Comparison of ENCODE assay signal across 8 mouse cellular contexts in genomic region chr1:169747473-169747872, GRCm38 (mm10). TPM values are rescaled to one million over a fixed set of nuclear protein-coding genes. Genes with fewer than 3 reads are reported as not detected.
DNase-seq lines count a peak whose midpoint lies in the region; ATAC-seq and TF ChIP-seq lines count a peak whose summit lies in the region.

Gene Rgs4, minus strand, starts transcription at chr1:169747642.

- peak within 1 kb of the TSS; percentile 51 for H3K9ac ChIP-seq in forebrain, embryonic 15.5 days (replicated peaks)
- H3K9ac ChIP-seq in heart, postnatal 0 days (replicated peaks; ENCODE audit: low read depth, low read length) = no peak within 1 kb of the TSS
- H3K9ac ChIP-seq in liver, embryonic 11.5 days (ENCODE audit: low read depth, low read length) = no peak within 1 kb of the TSS
- peak within 1 kb of the TSS; percentile 66 for H3K9ac ChIP-seq in neural tube, embryonic 13.5 days

- H3K4me2 ChIP-seq in forebrain, embryonic 15.5 days (replicated peaks) = peak within 1 kb of the TSS; percentile 62
- peak within 1 kb of the TSS; percentile 53 for H3K4me2 ChIP-seq in heart, postnatal 0 days (ENCODE audit: low read depth, low read length)
- peak within 1 kb of the TSS; percentile 50 for H3K4me2 ChIP-seq in liver, embryonic 11.5 days
- H3K4me2 ChIP-seq in neural tube, embryonic 13.5 days = peak within 1 kb of the TSS; percentile 55

- peaks cover 11% of the 10 kb centered on the region for H3K4me1 ChIP-seq in forebrain, embryonic 15.5 days
- H3K4me1 ChIP-seq in heart, postnatal 0 days (ENCODE audit: control insufficient read depth, insufficient read depth) = no peaks in the 10 kb centered on the region
- no peaks in the 10 kb centered on the region for H3K4me1 ChIP-seq in liver, embryonic 11.5 days (replicated peaks; ENCODE audit: control insufficient read depth, insufficient read depth, low read length)
- peaks cover 26% of the 10 kb centered on the region for H3K4me1 ChIP-seq in neural tube, embryonic 13.5 days (replicated peaks)

- 2% methylated on average over 16 of the region's 16 CpGs for WGBS in forebrain, embryonic 15.5 days
- WGBS in heart, postnatal 0 days = under 1% methylated on average over 16 of the region's 16 CpGs
- 2% methylated on average over 16 of the region's 16 CpGs for WGBS in liver, embryonic 11.5 days
- WGBS in neural tube, embryonic 13.5 days = under 1% methylated on average over 16 of the region's 16 CpGs

- TF ChIP-seq EP300 in heart, postnatal 0 days (IDR thresholded peaks at IDR 0.05; ENCODE audit: low read depth) = no peak

- ATAC-seq in forebrain, embryonic 15.5 days (replicated peaks) = peak; percentile 98
- ATAC-seq in heart, postnatal 0 days (ENCODE audit: insufficient read depth, low read depth) = peak; percentile 60; the same call in 1 of the 2 replicates
- no peak for ATAC-seq in liver, embryonic 11.5 days (replicated peaks; ENCODE audit: low FRiP score)
- ATAC-seq in neural tube, embryonic 13.5 days (ENCODE audit: low read depth) = peak; percentile 96

- H3K27me3 ChIP-seq in forebrain, embryonic 15.5 days = no peaks in the 10 kb centered on the region
- peaks cover 14% of the 10 kb centered on the region; the same call in 1 of the 2 replicates for H3K27me3 ChIP-seq in heart, postnatal 0 days (ENCODE audit: control insufficient read depth, insufficient read depth, low read length)
- H3K27me3 ChIP-seq in liver, embryonic 11.5 days (replicated peaks; ENCODE audit: control insufficient read depth, insufficient read depth, low read length) = no peaks in the 10 kb centered on the region; the same call in 1 of the 2 replicates
- H3K27me3 ChIP-seq in neural tube, embryonic 13.5 days = no peaks in the 10 kb centered on the region

- DNase-seq in thymus, postnatal 4 days = peak; percentile 11
- no peak for DNase-seq in thymus, postnatal 14 days
- DNase-seq in heart, postnatal 0 days (ENCODE audit: low spot score) = peak; percentile 49
- peak; percentile 28 to 43 for DNase-seq in kidney, postnatal 36 days
- DNase-seq in liver, embryonic 11.5 days (ENCODE audit: low spot score) = peak; percentile 34
- DNase-seq in urinary bladder, postnatal 36 days (ENCODE audit: low spot score in 2 of 2) = peak; percentile 1 to 22

- H3K4me3 ChIP-seq in forebrain, embryonic 15.5 days = peak within 1 kb of the TSS; percentile 38
- H3K4me3 ChIP-seq in heart, postnatal 0 days (ENCODE audit: low read depth, low read length) = peak within 1 kb of the TSS; percentile 34
- peak within 1 kb of the TSS; percentile 16 for H3K4me3 ChIP-seq in liver, embryonic 11.5 days (ENCODE audit: low read depth, low read length)
- peak within 1 kb of the TSS; percentile 43 for H3K4me3 ChIP-seq in neural tube, embryonic 13.5 days

- no peak for TF ChIP-seq CTCF in heart, postnatal 0 days (IDR thresholded peaks at IDR 0.05; ENCODE audit: low read depth)

- no peaks in the 10 kb centered on the region for H3K36me3 ChIP-seq in forebrain, embryonic 15.5 days
- H3K36me3 ChIP-seq in heart, postnatal 0 days (replicated peaks; ENCODE audit: control insufficient read depth, insufficient read depth, low read length) = no peaks in the 10 kb centered on the region
- H3K36me3 ChIP-seq in liver, embryonic 11.5 days (ENCODE audit: control insufficient read depth, insufficient read depth, low read length) = no peaks in the 10 kb centered on the region
- peaks cover 5% of the 10 kb centered on the region for H3K36me3 ChIP-seq in neural tube, embryonic 13.5 days

- H3K9me3 ChIP-seq in forebrain, embryonic 15.5 days = no peaks in the 10 kb centered on the region
- H3K9me3 ChIP-seq in heart, postnatal 0 days (replicated peaks; ENCODE audit: control insufficient read depth, low read length) = no peaks in the 10 kb centered on the region
- no peaks in the 10 kb centered on the region for H3K9me3 ChIP-seq in liver, embryonic 11.5 days (ENCODE audit: control insufficient read depth, low read length)
- no peaks in the 10 kb centered on the region for H3K9me3 ChIP-seq in neural tube, embryonic 13.5 days

- peak within 1 kb of the TSS; percentile 76 for H3K27ac ChIP-seq in forebrain, embryonic 15.5 days (replicated peaks)
- no peak within 1 kb of the TSS for H3K27ac ChIP-seq in heart, postnatal 0 days (ENCODE audit: low read depth)
- H3K27ac ChIP-seq in liver, embryonic 11.5 days (ENCODE audit: low read depth, low read length) = no peak within 1 kb of the TSS
- H3K27ac ChIP-seq in neural tube, embryonic 13.5 days (replicated peaks) = peak within 1 kb of the TSS; percentile 79

RNA-seq across cellular contexts. Expression of gene Rgs4, which starts in this region (rescaled TPM):
- polyA plus RNA-seq in forebrain, embryonic 15.5 days (2015; fragmentation: Nextera tagmentation; extraction: Ambion mirVana) = 50.6 and 54.3 TPM in 2 replicates
- total RNA-seq in heart, postnatal 0 days (2014; rRNA removed; ENCODE audit: low replicate concordance) = 2.4 and 6.7 TPM in 2 replicates
- polyA plus RNA-seq in heart, postnatal 0 days (2015; fragmentation: Nextera tagmentation; extraction: Ambion mirVana) = 4.4 and 5.0 TPM in 2 replicates
- polyA plus RNA-seq in liver, embryonic 11.5 days (2014; fragmentation: Nextera tagmentation; extraction: Ambion mirVana) = 0.95 and 1.4 TPM in 2 replicates
- 111 and 117 TPM in 2 replicates for polyA plus RNA-seq in neural tube, embryonic 13.5 days (2015; fragmentation: Nextera tagmentation; extraction: Ambion mirVana)

Comparison
In these comparisons a context has a peak if more than half of its experiments do, and no peak if none do; other contexts are left out.
1. H3K27ac ChIP-seq: peak in forebrain, embryonic 15.5 days (single experiment) and neural tube, embryonic 13.5 days (single experiment); none in heart, postnatal 0 days (single experiment) and liver, embryonic 11.5 days (single experiment).
2. H3K9ac ChIP-seq: peak in forebrain, embryonic 15.5 days (single experiment) and neural tube, embryonic 13.5 days (single experiment); none in heart, postnatal 0 days (single experiment) and liver, embryonic 11.5 days (single experiment).
3. Peak in every context shown above with its lines, with median percentiles within 50 percentile points of each other: H3K4me2 ChIP-seq and H3K4me3 ChIP-seq.